Mouse (Mus musculus) MEL-GATA-1-ER (cell line): ENCODE measurements around the gene Xylt1.

Source experiments
- DNase-seq: peaks from one replicate; pipeline ENCODE4 v3.0.0-alpha.2; 2012; ENCODE audit warnings: low read depth; ENCODE audit errors: extremely low read depth

Gene Xylt1

GRCm38 (mm10) chr7:117394380-117394779 is 13.6 kb downstream of the Xylt1 start:
- no peak for DNase-seq

GRCm38 (mm10) chr7:117395511-117395910 is 14.7 kb downstream of the Xylt1 start:
- DNase-seq, result no peak

- DNase-seq, result no peak
These were observed 17.1 kb downstream of the Xylt1 start for GRCm38 (mm10) chr7:117397877-117398276.

DNA sequence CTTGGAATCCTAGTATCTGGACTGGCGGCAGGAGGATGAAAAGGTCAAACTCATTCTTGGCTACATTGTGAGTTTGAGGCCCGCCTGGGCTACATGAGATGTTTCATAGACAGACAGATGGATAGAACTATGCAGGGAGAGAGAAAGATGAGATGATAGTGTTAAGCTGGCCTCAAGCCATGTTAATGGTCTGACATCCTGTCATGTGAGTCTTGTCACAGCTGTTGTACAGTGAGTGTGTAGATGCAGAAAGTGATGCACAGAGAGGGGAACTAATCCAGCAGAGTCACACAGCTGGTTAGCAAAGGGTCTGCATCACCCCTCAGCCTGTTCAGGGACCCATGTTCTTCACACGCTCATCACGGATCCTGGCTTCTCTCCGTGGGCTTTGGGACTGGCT is 19.2 kb downstream of the Xylt1 start:
- no peak for DNase-seq

- DNase-seq, result no peak
These were observed 20.8 kb downstream of the Xylt1 start for GRCm38 (mm10) chr7:117401581-117401980.

DNA sequence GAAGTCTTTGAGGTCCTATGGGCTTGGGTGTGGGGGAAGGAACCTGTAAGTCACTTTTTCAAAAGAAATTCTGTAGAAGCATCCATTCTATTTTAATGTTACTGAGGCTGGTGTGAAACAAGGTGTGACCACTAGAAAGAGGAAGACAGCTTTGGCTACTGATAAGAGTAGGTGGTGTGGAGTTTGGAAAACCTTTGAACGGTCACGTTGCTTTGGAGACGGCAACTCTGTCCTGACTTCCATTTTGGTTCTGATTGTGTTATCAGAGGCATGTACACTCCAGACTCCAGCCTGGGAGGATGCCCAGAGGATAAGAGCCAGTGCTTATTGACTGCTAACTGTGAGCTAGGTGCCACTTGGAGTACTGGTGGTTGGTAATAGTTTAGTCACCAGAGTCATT is 25.6 kb downstream of the Xylt1 start:
- DNase-seq, result peak; percentile 71

DNA sequence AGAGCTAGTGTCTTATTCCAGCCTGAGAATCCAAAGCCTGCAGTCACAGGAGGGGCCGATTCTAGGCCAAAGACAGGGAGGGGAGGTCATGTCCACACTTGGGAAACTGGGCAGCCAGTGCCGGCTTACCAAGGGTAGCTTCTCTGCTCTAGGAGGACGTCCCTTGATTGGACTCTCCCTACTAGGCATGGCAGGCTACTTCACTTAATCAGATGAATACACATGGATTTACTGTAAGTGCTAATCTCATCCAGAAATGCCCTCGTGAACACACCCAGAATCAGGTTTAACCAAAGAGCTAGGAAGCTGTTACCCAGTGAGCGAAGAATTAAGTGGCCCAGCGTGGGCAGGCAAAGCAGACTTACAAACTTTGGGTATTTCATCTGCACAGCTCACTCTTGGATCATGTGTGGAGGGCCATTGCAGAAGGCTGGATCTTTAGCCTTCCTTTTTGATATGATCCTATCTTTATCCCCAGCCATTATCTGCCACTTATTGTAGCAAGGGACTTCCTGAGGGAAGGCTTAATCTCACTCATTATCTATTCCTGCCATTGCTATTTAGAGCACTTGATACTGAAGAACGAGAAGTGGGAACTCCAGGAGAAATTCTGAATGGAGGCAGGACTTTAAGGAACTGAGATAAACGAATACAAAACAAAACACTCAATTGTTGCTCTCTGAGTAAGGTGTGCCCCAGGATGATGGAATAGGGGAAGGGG is 28.6 kb downstream of the Xylt1 start:
- DNase-seq, result no peak

DNA sequence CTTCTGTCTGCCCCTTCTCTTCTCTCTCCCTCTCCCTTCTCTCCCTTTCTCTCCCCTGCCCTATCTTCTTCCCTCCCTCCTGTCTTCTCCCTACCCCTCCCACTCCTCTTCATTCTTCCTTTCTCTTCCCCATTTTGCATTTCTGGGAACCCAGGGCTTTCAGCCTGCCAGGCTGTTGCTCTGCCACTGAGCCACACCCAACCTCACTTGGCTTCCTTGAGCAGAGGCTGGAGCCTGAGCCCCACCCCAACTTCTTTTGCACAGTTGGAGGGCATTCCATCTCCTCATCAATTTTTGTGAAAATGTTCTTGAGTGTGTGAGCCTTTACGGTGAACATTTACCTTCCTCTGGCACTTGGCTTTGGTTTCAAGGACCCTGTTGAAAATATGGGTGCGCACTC is 31.1 kb downstream of the Xylt1 start:
- no peak for DNase-seq

GRCm38 (mm10) chr7:117412405-117412804 is 31.6 kb downstream of the Xylt1 start:
- no peak for DNase-seq

DNA sequence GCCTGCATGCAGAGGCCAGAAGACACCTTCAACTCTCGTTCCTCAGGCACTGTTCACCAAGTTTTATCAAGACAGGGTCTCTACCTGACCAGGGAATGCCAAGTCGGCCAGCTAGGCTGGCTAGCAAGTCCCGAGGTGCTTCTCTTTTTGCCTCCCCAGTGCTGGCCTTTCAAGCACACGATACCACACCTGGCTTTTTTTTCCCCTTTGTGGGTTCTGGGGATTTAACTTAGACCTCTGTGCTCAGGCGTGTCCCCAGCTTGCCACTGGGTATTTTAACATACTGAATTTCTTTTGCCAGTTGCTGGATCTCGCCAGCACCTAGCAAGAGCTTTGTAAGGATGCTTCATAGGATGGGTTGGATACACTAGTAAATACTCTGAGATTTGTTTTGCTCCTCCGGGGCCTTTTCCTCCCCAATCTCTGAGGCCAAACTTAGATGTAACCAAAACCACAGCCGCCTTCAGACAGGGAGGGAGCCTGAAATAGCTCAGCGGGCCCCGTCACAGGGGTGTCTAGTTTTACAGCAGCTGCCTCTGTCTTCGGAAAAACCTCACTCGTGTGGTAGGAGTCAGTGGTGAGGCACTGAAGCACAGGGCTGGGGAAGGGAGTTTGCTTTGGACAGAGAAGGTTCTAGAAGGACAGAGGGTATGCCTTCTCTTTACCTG is 33.7 kb downstream of the Xylt1 start:
- no peak for DNase-seq

GRCm38 (mm10) chr7:117415009-117415363 is 34.2 kb downstream of the Xylt1 start:
- DNase-seq, result no peak

- DNase-seq, result no peak
These were observed 38.3 kb downstream of the Xylt1 start for GRCm38 (mm10) chr7:117419041-117419440.

DNA sequence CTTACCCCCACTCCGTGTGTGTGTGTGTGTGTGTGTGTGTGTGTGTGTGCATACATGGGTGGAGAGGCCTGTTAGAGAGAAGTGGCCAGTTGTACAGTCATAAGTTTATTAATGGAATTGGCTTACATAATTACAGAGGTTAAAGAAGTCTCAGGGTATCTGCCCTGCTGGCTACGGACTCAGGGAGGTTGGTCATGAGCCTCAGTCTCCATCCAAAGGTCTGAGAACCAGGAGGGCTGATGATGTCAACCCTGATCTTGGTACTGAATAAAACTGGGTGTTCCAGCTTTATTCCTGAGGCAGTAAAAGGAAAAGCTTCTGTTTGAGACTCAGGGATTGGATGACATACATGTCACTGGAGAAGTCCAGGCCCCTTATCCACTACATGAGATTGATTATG is 39.1 kb downstream of the Xylt1 start:
- DNase-seq, result no peak

DNA sequence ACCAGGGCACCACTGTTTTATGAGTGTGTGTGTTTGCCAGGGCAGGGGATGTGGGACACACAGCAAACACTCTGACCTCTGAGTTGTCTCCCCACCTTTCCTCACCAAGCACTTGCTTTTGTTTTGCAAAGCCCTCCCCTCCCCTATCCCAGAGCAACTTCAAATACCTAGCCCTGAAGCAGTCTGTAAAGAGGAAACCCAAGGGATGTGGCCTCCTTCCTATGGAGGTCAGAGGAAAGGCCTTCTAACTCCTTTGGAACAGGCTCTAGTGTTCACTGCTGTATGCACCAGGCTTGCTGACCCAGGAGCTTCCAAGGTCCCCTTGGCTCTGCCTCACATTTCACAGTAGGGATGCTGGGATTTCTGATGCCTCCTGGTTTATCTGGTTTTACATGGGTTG is 39.5 kb downstream of the Xylt1 start:
- DNase-seq, result no peak

DNA sequence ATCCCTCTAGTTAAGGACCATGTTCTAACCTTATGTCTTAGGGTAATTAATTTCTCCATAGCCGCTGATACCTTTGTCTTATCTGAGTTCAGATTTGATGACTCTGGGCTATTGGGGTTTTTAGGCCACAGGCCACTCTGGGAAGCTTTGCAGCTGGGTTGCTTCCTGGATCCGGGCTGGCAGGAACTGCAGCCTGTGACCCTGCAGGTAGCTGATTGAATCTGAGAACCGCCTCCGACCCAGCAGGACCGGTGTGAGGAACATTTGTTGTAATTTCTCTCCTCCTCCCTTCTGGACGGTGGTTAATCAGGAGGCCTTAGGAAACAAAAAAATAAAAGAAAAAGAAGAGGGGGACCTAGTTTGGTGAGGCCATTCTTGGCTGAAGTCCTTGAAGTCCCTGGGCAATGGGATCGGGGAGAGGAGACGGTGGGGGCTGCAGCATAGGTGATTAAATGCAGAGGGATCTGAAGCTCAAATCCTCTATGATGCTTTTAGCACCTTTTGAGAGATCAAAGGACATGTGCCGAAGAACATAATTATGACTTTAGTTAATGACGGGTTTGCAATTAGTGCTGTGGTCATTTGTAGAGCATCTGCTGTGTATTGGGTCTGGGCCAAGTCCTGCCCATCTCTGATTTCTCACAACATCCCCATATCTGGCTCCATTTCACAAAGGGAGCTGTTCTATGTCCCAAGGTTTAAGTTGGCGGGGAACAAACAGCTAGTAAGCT is 40.2 kb downstream of the Xylt1 start:
- DNase-seq, result no peak

DNA sequence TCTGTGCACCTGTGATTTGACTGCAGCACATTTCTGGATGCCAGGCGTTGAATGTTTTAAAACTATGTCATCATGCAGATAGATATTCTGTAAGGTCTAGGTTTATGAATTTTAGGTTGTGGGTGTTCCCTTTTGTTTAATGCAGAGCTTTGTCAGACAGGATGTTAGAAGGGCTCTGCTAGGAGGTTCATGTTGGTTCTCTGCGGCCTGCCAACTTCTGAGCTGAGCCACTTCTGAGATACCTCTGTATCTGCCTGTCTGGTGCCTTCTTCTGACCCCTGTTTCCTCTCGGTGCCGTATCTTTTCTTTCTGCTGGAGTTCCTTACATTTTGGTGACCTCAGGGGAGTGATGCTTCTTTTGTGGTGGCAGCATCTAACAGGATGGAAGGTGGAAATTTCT is 44.1 kb downstream of the Xylt1 start:
- no peak for DNase-seq

DNA sequence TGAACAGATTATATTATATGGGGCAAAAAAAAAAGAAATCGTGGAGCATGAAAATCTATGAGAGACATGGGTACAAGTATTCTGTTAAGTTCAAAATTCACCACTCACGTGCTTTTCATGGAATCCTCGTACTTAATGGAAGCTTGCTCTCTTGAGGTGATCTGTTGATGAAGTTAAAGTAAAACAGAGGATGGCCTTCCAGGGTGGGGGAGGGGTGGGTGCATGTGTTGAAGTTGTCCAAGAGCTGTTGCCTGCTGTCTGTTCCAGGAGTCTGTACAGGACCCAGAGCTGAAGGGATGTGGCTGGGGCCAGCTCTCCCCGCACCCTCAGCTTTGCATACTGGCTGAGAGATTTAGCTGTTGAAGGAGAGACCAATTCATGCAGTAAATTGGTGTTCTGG is 45.6 kb downstream of the Xylt1 start:
- DNase-seq, result no peak

GRCm38 (mm10) chr7:117428690-117429224 is 48.0 kb downstream of the Xylt1 start:
- DNase-seq, result no peak

- DNase-seq, result no peak
These were observed 48.7 kb downstream of the Xylt1 start for GRCm38 (mm10) chr7:117429483-117429882.

DNA sequence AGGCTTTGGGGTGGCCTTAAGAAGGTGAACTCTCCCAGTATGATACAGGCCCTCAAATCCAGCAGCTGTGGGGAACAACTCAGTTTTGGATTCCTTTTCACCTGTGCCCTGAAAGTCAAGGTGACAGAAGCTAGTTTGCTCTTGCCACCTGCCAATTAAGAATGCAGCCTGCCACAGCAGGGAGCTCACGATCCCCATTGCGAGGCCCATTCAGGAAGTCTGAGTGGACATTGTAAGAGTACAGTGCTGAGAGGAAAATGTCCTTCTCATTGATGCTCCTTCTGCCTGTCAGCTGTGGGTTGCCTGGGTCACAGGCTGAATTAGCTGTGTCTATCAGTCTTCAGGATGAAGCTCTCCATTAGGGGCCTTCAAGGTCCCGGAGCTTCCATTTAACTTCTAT is 49.1 kb downstream of the Xylt1 start:
- no peak for DNase-seq

DNA sequence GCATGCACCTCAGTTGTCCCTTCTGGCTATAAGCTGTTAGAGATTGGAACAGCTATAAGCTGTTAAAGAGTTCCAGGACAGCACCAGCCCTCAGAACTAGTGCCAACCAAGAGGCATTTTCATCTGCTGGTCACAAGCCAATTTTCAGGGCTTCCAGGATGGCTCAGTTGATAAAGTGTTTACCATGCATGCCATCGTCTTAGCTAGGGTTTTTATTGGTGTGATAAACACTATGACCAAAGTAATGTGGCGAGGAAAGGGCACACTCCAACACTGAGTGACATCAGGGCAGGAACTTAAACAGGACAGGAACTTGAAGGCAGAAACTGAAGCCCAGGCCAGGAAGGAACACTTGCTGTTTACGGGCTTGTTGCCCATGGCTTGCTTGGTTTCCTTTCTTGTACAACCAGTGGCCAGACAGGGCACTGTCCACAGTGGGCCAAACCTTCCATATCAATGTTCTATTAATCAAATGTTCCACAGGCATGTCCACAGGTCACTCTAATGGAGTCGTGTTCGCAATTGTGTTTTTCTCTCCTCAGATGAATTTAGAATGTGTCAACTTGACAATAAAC is 49.7 kb downstream of the Xylt1 start:
- no peak for DNase-seq

DNA sequence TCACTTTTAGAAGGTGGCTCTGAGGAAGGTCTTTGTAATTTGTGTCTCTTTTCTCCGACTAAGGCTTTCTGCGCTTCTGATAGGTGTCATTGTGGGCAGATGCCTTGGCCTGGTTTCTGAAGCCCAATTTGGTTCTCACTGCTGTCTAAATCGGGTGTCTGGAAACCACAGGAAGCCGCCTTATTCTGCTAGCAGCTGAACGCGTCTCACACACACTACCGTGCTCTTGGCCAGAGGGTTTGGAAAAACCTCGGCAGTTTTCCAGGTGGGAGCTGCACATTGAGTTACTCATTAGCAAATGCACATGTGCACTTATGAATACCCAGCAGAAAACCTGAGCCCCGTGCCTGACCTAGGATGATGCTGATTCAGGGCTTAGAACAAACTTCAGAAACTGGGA is 52.9 kb downstream of the Xylt1 start:
- DNase-seq, result no peak
